ENCODE assay signal across 11 mouse cellular contexts in genomic region chr1:78412668-78413067, GRCm38 (mm10).
A peak's percentile ranks its signal among the peaks of the same experiment; 100 is the strongest.
DNase-seq lines count a peak whose midpoint lies in the region; ATAC-seq lines count a peak whose summit lies in the region.
"Had no signal": no experiment of that assay in that cellular context is flagged by ENCODE, and none has a peak within 500 bp of the region (broad histone marks: within the 10 kb centered on the region; RNA-seq: fewer than 3 reads in every experiment).

No protein-coding gene starts in this region.

- H3K27me3 ChIP-seq in megakaryocyte, embryonic 14.5 days (replicated peaks) = no peaks in the 10 kb centered on the region
- H3K27me3 ChIP-seq in liver, embryonic 11.5 days (replicated peaks; ENCODE audit: control insufficient read depth, insufficient read depth, low read length) = no peaks in the 10 kb centered on the region
- H3K27me3 ChIP-seq: forebrain, embryonic 15.5 days; neural tube, embryonic 12.5 days had no signal

- H3K36me3 ChIP-seq in megakaryocyte, embryonic 14.5 days (replicated peaks; ENCODE audit: low read length) = peaks cover 28% of the 10 kb centered on the region
- H3K36me3 ChIP-seq in liver, embryonic 11.5 days (ENCODE audit: control insufficient read depth, insufficient read depth, low read length) = no peaks in the 10 kb centered on the region

- 19% methylated on average over 7 of the region's 7 CpGs for WGBS in liver, embryonic 11.5 days

- ATAC-seq in megakaryocyte, adult 5-6 weeks (ENCODE audit: poor library complexity, severe bottlenecking) = no peak
- peak; percentile 54; the same call in 1 of the 2 replicates for ATAC-seq in liver, embryonic 11.5 days (replicated peaks; ENCODE audit: low FRiP score)
- ATAC-seq: forebrain, embryonic 15.5 days had no signal

- H3K27ac ChIP-seq in liver, embryonic 11.5 days (ENCODE audit: low read depth, low read length) = no peak overlapping the region
- H3K27ac ChIP-seq: forebrain, embryonic 15.5 days; heart, embryonic 10.5 days; neural tube, embryonic 12.5 days had no signal

- H3K9ac ChIP-seq in liver, embryonic 11.5 days (ENCODE audit: low read depth, low read length) = no peak overlapping the region
- H3K9ac ChIP-seq: forebrain, embryonic 15.5 days; neural tube, embryonic 12.5 days had no signal

- peaks cover 18% of the 10 kb centered on the region for H3K4me1 ChIP-seq in megakaryocyte, embryonic 14.5 days
- H3K4me1 ChIP-seq in liver, embryonic 11.5 days (replicated peaks; ENCODE audit: control insufficient read depth, insufficient read depth, low read length) = no peaks in the 10 kb centered on the region
- H3K4me1 ChIP-seq: forebrain, embryonic 15.5 days; neural tube, embryonic 12.5 days had no signal

- no peaks in the 10 kb centered on the region for H3K9me3 ChIP-seq in megakaryocyte, embryonic 14.5 days
- no peaks in the 10 kb centered on the region for H3K9me3 ChIP-seq in liver, embryonic 11.5 days (ENCODE audit: control insufficient read depth, low read length)
- H3K9me3 ChIP-seq: forebrain, embryonic 15.5 days; heart, embryonic 10.5 days; neural tube, embryonic 12.5 days had no signal

- H3K4me3 ChIP-seq in megakaryocyte, embryonic 14.5 days (replicated peaks) = peak overlapping the region; percentile 7
- H3K4me3 ChIP-seq in liver, embryonic 11.5 days (ENCODE audit: low read depth, low read length) = no peak overlapping the region
- H3K4me3 ChIP-seq: forebrain, embryonic 15.5 days; heart, embryonic 10.5 days; neural tube, embryonic 12.5 days had no signal

- DNase-seq in adrenal gland, adult (ENCODE audit: inconsistent age in 2 of 2, low spot score in 1 of 2) = peak; percentile 49 to 69
- DNase-seq in adrenal gland, adult 18-20 months (ENCODE audit: low spot score in 2 of 2) = no peak
- DNase-seq in liver, embryonic 11.5 days (ENCODE audit: low spot score) = no peak
- peak; percentile 28 for DNase-seq in testis, postnatal 14 days (ENCODE audit: low spot score)
- no peak for DNase-seq in frontal cortex, postnatal 25 days (ENCODE audit: low spot score in 2 of 2)
- no peak for DNase-seq in right cerebral cortex, adult 18-20 months

- H3K4me2 ChIP-seq in liver, embryonic 11.5 days = no peak overlapping the region
- H3K4me2 ChIP-seq: forebrain, embryonic 15.5 days; neural tube, embryonic 12.5 days had no signal

Comparison
In these comparisons a context has a peak if more than half of its experiments do, and no peak if none do; other contexts are left out.
1. DNase-seq: peak in adrenal gland, adult (2 of 2) and testis, postnatal 14 days (single experiment); none in adrenal gland, adult 18-20 months (0 of 2), liver, embryonic 11.5 days (single experiment), frontal cortex, postnatal 25 days (0 of 2) and right cerebral cortex, adult 18-20 months (single experiment).